Mouse (Mus musculus) liver, adult 2 months (tissue): ENCODE measurements around the gene Prkaa1. TPM values are rescaled to one million over a fixed set of nuclear protein-coding genes. Genes with fewer than 3 reads are reported as not detected.
A peak's percentile ranks its signal among the peaks of the same experiment; 100 is the strongest.
"Not testable (repeated sequence)": the region's sequence is repeated elsewhere in the genome, so short reads cannot be mapped to it uniquely, and the experiment has no call there.

Experiments
- DNase-seq: peaks from one replicate; pipeline ENCODE4 v3.0.0-alpha.2; 2011; ENCODE audit warnings: low read depth, low spot score; ENCODE audit errors: extremely low read depth
- H3K27ac ChIP-seq: fragments of 200-500 bp; replicated peaks from 2 replicates; pipeline ENCODE4 v1.5.1; 2012; ENCODE audit warnings: low read depth, mild to moderate bottlenecking, control low read depth, inconsistent platforms, low read length; ENCODE audit not compliant: insufficient read depth
- H3K27me3 ChIP-seq: fragments of 200-500 bp; 2 replicates; pipeline ENCODE4 v1.6.1; 2012; ENCODE audit warnings: mild to moderate bottlenecking, moderate library complexity, low read length, inconsistent platforms; ENCODE audit not compliant: control insufficient read depth, insufficient read depth
- H3K36me3 ChIP-seq: fragments of 200-500 bp; 2 replicates; pipeline ENCODE4 v1.6.1; 2012; ENCODE audit warnings: low read length, inconsistent platforms; ENCODE audit not compliant: control insufficient read depth, insufficient read depth
- H3K4me1 ChIP-seq: fragments of 200-500 bp; 2 replicates; pipeline ENCODE4 v1.6.1; 2011; ENCODE audit warnings: low read length; ENCODE audit not compliant: control insufficient read depth, insufficient read depth
- H3K4me3 ChIP-seq: fragments of 200-500 bp; 2 replicates; pipeline ENCODE4 v1.5.1; 2011; ENCODE audit warnings: low read depth, mild to moderate bottlenecking, control low read depth, low read length, moderate library complexity; ENCODE audit not compliant: insufficient read depth
- H3K79me2 ChIP-seq: fragments of 200-500 bp; 2 replicates; pipeline ENCODE4 v1.6.1; 2012; ENCODE audit warnings: inconsistent platforms, mild to moderate bottlenecking, low read length, moderate library complexity; ENCODE audit not compliant: control insufficient read depth, insufficient read depth
- H3K9ac ChIP-seq: fragments of 200-500 bp; 2 replicates; pipeline ENCODE4 v1.6.1; 2012; ENCODE audit warnings: low read depth, mild to moderate bottlenecking, control low read depth, inconsistent platforms, low read length
- CTCF ChIP-seq: fragments of 200-500 bp; IDR thresholded peaks from 2 replicates; pipeline ENCODE4 v1.5.1; 2011; ENCODE audit warnings: low read depth, low read length, control low read depth
- POLR2A ChIP-seq: fragments of 200-500 bp; IDR thresholded peaks from 2 replicates; pipeline ENCODE4 v1.6.1; 2011; ENCODE audit warnings: low read length, control low read depth; ENCODE audit not compliant: insufficient read depth; ENCODE audit errors: extremely low read depth
- WGBS: fragments of 180-500 bp; shearing (Covaris S2); methylation state at CpG from one replicate; pipeline ENCODE4 v1.1.7; 2018; 5-methylcytosine and 5-hydroxymethylcytosine counted together
- polyA plus RNA-seq: library from polyadenylated mRNA; depleted of rRNA; stranded (reverse); fragments of >200 nt; gene quantifications from 2 replicates; pipeline ENCODE4 v1.2.3, GENCODE M21; 2012; rRNA removed
- total RNA-seq: library from RNA; depleted of rRNA; stranded (reverse); fragments of >200 nt; gene quantifications from 2 replicates; pipeline ENCODE4 v1.2.3, GENCODE M21; 2014; rRNA removed

Gene Prkaa1
- total and polyA plus RNA-seq, 2 experiments = 1.8 to 7.8 TPM

DNA sequence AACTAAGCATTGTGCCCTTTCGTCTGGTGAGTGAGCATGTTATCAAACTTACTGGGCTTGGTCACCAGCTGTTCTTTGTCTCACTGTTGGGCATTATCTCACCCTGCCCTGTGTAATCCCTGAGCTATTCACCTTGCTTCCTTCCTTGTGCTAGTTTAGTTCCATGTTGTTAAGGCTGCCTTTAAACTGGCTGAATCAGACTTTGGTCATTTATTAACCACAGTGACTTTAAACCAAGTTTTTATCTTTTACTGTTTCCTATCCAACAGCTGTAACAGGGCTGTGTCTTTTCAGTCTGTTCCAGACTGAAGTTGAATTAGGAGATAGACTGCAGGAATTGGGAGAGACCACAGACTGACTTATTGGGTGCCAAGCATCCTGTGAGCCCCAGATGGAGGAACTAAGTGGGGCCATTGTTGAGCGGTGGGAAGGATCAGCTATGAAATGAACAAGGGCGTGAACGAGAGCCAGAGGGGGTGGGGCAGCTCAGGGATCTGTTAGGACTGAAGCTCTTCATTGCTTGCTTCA, 52.4 kb downstream of the Prkaa1 start:
- Histone ChIP-seq H3K4me3 (no peak overlapping the region; the same call in 1 of the 2 replicates), H3K9ac (peak overlapping the region; percentile 18; the same call in 1 of the 2 replicates), H3K27me3 (no peaks in the 10 kb centered on the region), H3K27ac (peak overlapping the region; percentile 88), H3K4me1 (peaks cover 23% of the 10 kb centered on the region), H3K79me2 (peaks cover 12% of the 10 kb centered on the region; the same call in 1 of the 2 replicates), H3K36me3 (peaks cover 12% of the 10 kb centered on the region)
- DNase-seq = peak; percentile 95
- TF ChIP-seq POLR2A (no peak), CTCF (no peak)
- WGBS = 8% methylated on average over 4 of the region's 4 CpGs

GRCm38 (mm10) chr15:5196691-5197090, 53.0 kb downstream of the Prkaa1 start:
- Histone ChIP-seq H3K79me2 (peaks cover 12% of the 10 kb centered on the region; the same call in 1 of the 2 replicates), H3K27ac (peak overlapping the region; percentile 88), H3K27me3 (no peaks in the 10 kb centered on the region), H3K36me3 (peaks cover 11% of the 10 kb centered on the region), H3K4me3 (no peak overlapping the region), H3K4me1 (peaks cover 23% of the 10 kb centered on the region), H3K9ac (no peak overlapping the region)
- 20% methylated on average over 4 of the region's 4 CpGs for WGBS
- no peak for TF ChIP-seq CTCF
- no peak for TF ChIP-seq POLR2A
- DNase-seq = no peak

DNA sequence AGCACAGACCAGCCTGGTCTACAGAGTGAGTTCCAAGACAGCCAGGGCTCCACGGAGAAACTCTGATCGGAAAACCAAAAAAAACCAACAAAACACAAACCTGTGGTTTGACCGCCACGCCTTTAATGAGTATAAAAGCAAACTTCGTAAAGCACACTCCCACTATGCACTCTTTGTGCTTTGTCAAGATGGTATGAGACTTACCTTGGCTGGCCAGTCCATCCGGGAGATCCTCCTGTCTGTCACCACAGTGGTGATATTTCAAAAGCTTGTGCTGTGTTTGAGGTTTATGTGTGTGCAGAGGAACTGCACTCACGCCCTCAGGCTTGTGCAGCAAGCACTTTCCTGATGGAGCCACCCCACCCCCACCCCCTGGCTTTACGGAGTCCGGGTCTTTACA, 61.6 kb downstream of the Prkaa1 start:
- no peak overlapping the region for H3K27ac ChIP-seq
- H3K9ac ChIP-seq = no peak overlapping the region
- H3K79me2 ChIP-seq = peaks cover under 1% of the 10 kb centered on the region; the same call in 1 of the 2 replicates
- H3K36me3 ChIP-seq = peaks cover 4% of the 10 kb centered on the region; the same call in 1 of the 2 replicates
- no peaks in the 10 kb centered on the region for H3K27me3 ChIP-seq
- no peak for DNase-seq
- TF ChIP-seq POLR2A (no peak), CTCF (no peak)
- WGBS = 93% methylated on average over 9 of the region's 9 CpGs
- H3K4me1 ChIP-seq = no peaks in the 10 kb centered on the region
- no peak overlapping the region for H3K4me3 ChIP-seq

GRCm38 (mm10) chr15:5209116-5209515, 65.5 kb downstream of the Prkaa1 start:
- H3K27me3 ChIP-seq = no peaks in the 10 kb centered on the region
- no peak for DNase-seq
- H3K4me3 ChIP-seq = no peak overlapping the region
- 98% methylated on average over 3 of the region's 3 CpGs for WGBS
- TF ChIP-seq POLR2A (no peak), CTCF (no peak)
- peaks cover 21% of the 10 kb centered on the region for H3K36me3 ChIP-seq
- no peak overlapping the region for H3K27ac ChIP-seq
- no peaks in the 10 kb centered on the region; the same call in 1 of the 2 replicates for H3K79me2 ChIP-seq
- H3K9ac ChIP-seq = no peak overlapping the region
- no peaks in the 10 kb centered on the region for H3K4me1 ChIP-seq

- Histone ChIP-seq H3K4me1 (no peaks in the 10 kb centered on the region), H3K9ac (no peak overlapping the region), H3K36me3 (peaks cover 17% of the 10 kb centered on the region), H3K4me3 (no peak overlapping the region), H3K79me2 (no peaks in the 10 kb centered on the region), H3K27me3 (no peaks in the 10 kb centered on the region), H3K27ac (no peak overlapping the region)
- no peak for TF ChIP-seq CTCF
- TF ChIP-seq POLR2A = no peak
- 78% methylated on average over 6 of the region's 6 CpGs for WGBS
- no peak for DNase-seq
Measured at GRCm38 (mm10) chr15:5220491-5220890, 76.8 kb downstream of the Prkaa1 start.

DNA sequence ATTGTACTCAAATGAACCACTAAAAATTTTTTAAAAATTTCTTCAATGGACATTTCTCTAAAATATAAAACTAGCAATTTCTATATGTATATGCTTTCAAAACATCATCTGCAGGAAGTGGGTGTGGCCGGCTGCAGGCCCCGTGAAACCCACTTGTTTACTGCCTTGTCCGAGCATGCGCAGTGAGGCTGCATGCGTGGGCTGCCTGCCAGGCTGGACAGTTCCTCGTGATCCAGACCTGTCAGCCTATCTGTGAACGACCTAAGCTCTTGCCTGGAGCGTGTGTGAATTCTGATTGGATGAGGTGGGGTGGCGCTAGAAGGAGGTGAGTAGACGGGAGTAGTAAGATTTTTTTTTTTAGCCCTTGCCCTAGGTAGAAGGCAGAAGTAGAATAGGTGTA, 87.1 kb downstream of the Prkaa1 start:
- H3K79me2 ChIP-seq, H3K9ac ChIP-seq, H3K36me3 ChIP-seq, H3K4me3 ChIP-seq, H3K27ac ChIP-seq, H3K4me1 ChIP-seq, DNase-seq, H3K27me3 ChIP-seq: not testable (repeated sequence)
- WGBS = 83% methylated on average over 10 of the region's 10 CpGs

Other genes starting within 250 kb of the Prkaa1 start
- gene Mroh2b, start 245.1 kb upstream of the Prkaa1 start, total RNA-seq = not detected in 2 replicates
- gene Mroh2b, start 245.1 kb upstream of the Prkaa1 start, polyA plus RNA-seq = not detected in 2 replicates
- gene C7, start 80.1 kb upstream of the Prkaa1 start, total RNA-seq = 0.46 and 0.94 TPM in 2 replicates
- 0.11 and 0.22 TPM in 2 replicates for gene C7, start 80.1 kb upstream of the Prkaa1 start, polyA plus RNA-seq
- 6.8 and 7.5 TPM in 2 replicates for gene Card6, start 35.3 kb upstream of the Prkaa1 start, total RNA-seq
- 2.5 TPM in 2 replicates for gene Card6, start 35.3 kb upstream of the Prkaa1 start, polyA plus RNA-seq
- 386 and 436 TPM in 2 replicates for gene Rpl37, start 27.2 kb upstream of the Prkaa1 start, total RNA-seq
- 282 and 301 TPM in 2 replicates for gene Rpl37, start 27.2 kb upstream of the Prkaa1 start, polyA plus RNA-seq
- 24.6 and 34.7 TPM in 2 replicates for gene Ttc33, start 41.7 kb downstream of the Prkaa1 start, total RNA-seq
- gene Ttc33, start 41.7 kb downstream of the Prkaa1 start, polyA plus RNA-seq = 3.7 and 3.9 TPM in 2 replicates
- 0.09 and 0.40 TPM in 2 replicates for gene Ptger4, start 100.3 kb downstream of the Prkaa1 start, total RNA-seq
- gene Ptger4, start 100.3 kb downstream of the Prkaa1 start, polyA plus RNA-seq = 0.32 and 0.65 TPM in 2 replicates